Mouse (Mus musculus): ENCODE measurements around the gene Uevld. TPM values are rescaled to one million over a fixed set of nuclear protein-coding genes. Genes with fewer than 3 reads are reported as not detected.

Uevld gene
- polyA plus RNA-seq, 2 experiments = 3.9 to 6.4 TPM

DNA sequence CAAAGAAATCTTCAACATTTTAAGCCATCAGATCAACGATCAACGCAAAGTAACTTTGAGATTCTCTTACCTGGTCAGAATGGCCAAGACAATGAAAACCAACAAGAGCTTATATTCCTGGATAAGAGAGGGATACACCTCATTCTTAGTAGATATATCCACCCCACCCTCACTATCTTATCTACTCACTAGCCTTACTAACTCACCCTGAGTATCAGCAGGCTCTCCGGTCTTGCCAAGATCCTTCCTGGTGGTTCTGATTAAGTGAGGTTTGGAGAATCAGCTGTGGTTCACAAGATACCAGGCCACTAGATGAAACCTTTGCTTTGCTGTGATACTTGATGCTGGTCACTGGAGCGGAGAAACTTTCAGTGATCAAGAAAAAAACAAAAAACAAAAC, 16.3 kb upstream of the Uevld start:
- H3K4me3 ChIP-seq (ENCODE audit: insufficient read depth in 1 of 2, low read depth in 2 of 2, low read length in 2 of 2) = no peak overlapping the region
- WGBS (ENCODE audit: insufficient replicate concordance) = 58% methylated on average over 4 of the region's 4 CpGs
- no peak overlapping the region for H3K27ac ChIP-seq
- H3K9ac ChIP-seq (replicated peaks) = no peak overlapping the region
- no peaks in the 10 kb centered on the region for H3K9me3 ChIP-seq (ENCODE audit: control insufficient read depth, low read length)
- H3K27me3 ChIP-seq (ENCODE audit: control insufficient read depth, insufficient read depth, low read length) = no peaks in the 10 kb centered on the region; the same call in 1 of the 2 replicates
- TF ChIP-seq CTCF (IDR thresholded peaks at IDR 0.05; ENCODE audit: low read depth) (no peak), EP300 (IDR thresholded peaks at IDR 0.05; ENCODE audit: low read depth) (peak; percentile 41)
- no peak for ATAC-seq (ENCODE audit: insufficient read depth)
- H3K4me1 ChIP-seq (replicated peaks; ENCODE audit: control insufficient read depth in 2 of 2, insufficient read depth in 2 of 2, low read length in 1 of 2) = peaks cover 2 to 11% of the 10 kb centered on the region in 2 experiments; a peak in 3 of 4 replicates
- no peak for DNase-seq (ENCODE audit: low read depth in 3 of 3, low spot score in 3 of 3)
- no peak overlapping the region for H3K4me2 ChIP-seq (ENCODE audit: low read depth)
- H3K36me3 ChIP-seq (replicated peaks; ENCODE audit: control insufficient read depth, insufficient read depth, low read depth) = no peaks in the 10 kb centered on the region

GRCm38 (mm10) chr7:46969898-46970297, 11.6 kb upstream of the Uevld start:
- Histone ChIP-seq H3K9ac (replicated peaks) (no peak overlapping the region), H3K4me1 (replicated peaks; ENCODE audit: control insufficient read depth in 2 of 2, insufficient read depth in 2 of 2, low read length in 1 of 2) (peaks cover 2 to 11% of the 10 kb centered on the region in 2 experiments; a peak in 3 of 4 replicates), H3K27me3 (ENCODE audit: control insufficient read depth, insufficient read depth, low read length) (no peaks in the 10 kb centered on the region; the same call in 1 of the 2 replicates), H3K4me3 (ENCODE audit: insufficient read depth in 1 of 2, low read depth in 2 of 2, low read length in 2 of 2) (no peak overlapping the region), H3K27ac (no peak overlapping the region), H3K36me3 (replicated peaks; ENCODE audit: control insufficient read depth, insufficient read depth, low read depth) (no peaks in the 10 kb centered on the region), H3K4me2 (ENCODE audit: low read depth) (no peak overlapping the region), H3K9me3 (ENCODE audit: control insufficient read depth, low read length) (no peaks in the 10 kb centered on the region)
- TF ChIP-seq CTCF (IDR thresholded peaks at IDR 0.05; ENCODE audit: low read depth) (no peak), EP300 (IDR thresholded peaks at IDR 0.05; ENCODE audit: low read depth) (no peak)
- 75% methylated on average over 4 of the region's 4 CpGs for WGBS (ENCODE audit: insufficient replicate concordance)
- DNase-seq (ENCODE audit: low read depth in 3 of 3, low spot score in 3 of 3) (no peak), ATAC-seq (ENCODE audit: insufficient read depth) (no peak)

GRCm38 (mm10) chr7:46964070-46964469, 5.7 kb upstream of the Uevld start:
- Histone ChIP-seq H3K27ac (no peak overlapping the region), H3K36me3 (replicated peaks; ENCODE audit: control insufficient read depth, insufficient read depth, low read depth) (no peaks in the 10 kb centered on the region), H3K4me2 (ENCODE audit: low read depth) (no peak overlapping the region), H3K9me3 (ENCODE audit: control insufficient read depth, low read length) (no peaks in the 10 kb centered on the region), H3K4me1 (replicated peaks; ENCODE audit: control insufficient read depth in 2 of 2, insufficient read depth in 2 of 2, low read length in 1 of 2) (peaks cover 2 to 3% of the 10 kb centered on the region in 2 experiments; a peak in 1 of 4 replicates), H3K4me3 (ENCODE audit: insufficient read depth in 1 of 2, low read depth in 2 of 2, low read length in 2 of 2) (no peak overlapping the region), H3K27me3 (ENCODE audit: control insufficient read depth, insufficient read depth, low read length) (no peaks in the 10 kb centered on the region; the same call in 1 of the 2 replicates), H3K9ac (replicated peaks) (no peak overlapping the region)
- DNase-seq (ENCODE audit: low read depth in 3 of 3, low spot score in 3 of 3) (no peak), ATAC-seq (ENCODE audit: insufficient read depth) (no peak)
- 57% methylated on average over 7 of the region's 7 CpGs for WGBS (ENCODE audit: insufficient replicate concordance)
- no peak for TF ChIP-seq CTCF (IDR thresholded peaks at IDR 0.05; ENCODE audit: low read depth)
- no peak for TF ChIP-seq EP300 (IDR thresholded peaks at IDR 0.05; ENCODE audit: low read depth)

GRCm38 (mm10) chr7:46962806-46963618, 4.7 kb upstream of the Uevld start:
- Histone ChIP-seq H3K9me3 (ENCODE audit: control insufficient read depth, low read length) (no peaks in the 10 kb centered on the region), H3K27ac (no peak overlapping the region), H3K36me3 (replicated peaks; ENCODE audit: control insufficient read depth, insufficient read depth, low read depth) (no peaks in the 10 kb centered on the region), H3K4me3 (ENCODE audit: insufficient read depth in 1 of 2, low read depth in 2 of 2, low read length in 2 of 2) (no peak overlapping the region), H3K4me2 (ENCODE audit: low read depth) (peak overlapping the region; percentile 11; the same call in 1 of the 2 replicates), H3K4me1 (replicated peaks; ENCODE audit: control insufficient read depth in 2 of 2, insufficient read depth in 2 of 2, low read length in 1 of 2) (peaks cover 6% of the 10 kb centered on the region in 2 experiments), H3K9ac (replicated peaks) (no peak overlapping the region), H3K27me3 (ENCODE audit: control insufficient read depth, insufficient read depth, low read length) (no peaks in the 10 kb centered on the region; the same call in 1 of the 2 replicates)
- WGBS (ENCODE audit: insufficient replicate concordance) = under 1% methylated on average over 9 of the region's 9 CpGs
- peak; percentile 52 to 65 (median 58) for DNase-seq (ENCODE audit: low read depth in 3 of 3, low spot score in 3 of 3)
- TF ChIP-seq EP300 (IDR thresholded peaks at IDR 0.05; ENCODE audit: low read depth) (no peak), CTCF (IDR thresholded peaks at IDR 0.05; ENCODE audit: low read depth) (peak; percentile 83)
- ATAC-seq (ENCODE audit: insufficient read depth) = no peak

DNA sequence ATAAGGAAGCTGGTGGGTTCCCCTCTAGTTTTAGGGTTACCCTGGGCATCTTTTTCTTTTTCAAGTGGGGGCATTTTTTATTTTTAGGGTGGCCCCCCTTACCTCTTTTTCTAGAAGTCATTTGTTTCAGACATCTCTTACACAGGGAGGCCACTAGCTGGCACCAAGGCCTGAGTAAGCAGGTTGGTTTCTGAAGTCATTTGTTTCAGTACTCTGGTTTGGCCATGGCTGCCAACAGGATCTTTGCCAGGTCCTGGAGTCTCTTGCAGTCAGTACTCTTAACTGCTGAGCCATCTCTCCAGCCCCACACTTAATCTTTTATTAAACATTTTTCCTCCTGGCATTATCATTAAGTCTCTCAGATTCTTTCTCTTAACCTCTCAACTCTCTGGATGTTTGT, 3.8 kb upstream of the Uevld start:
- Histone ChIP-seq H3K4me3 (ENCODE audit: insufficient read depth in 1 of 2, low read depth in 2 of 2, low read length in 2 of 2) (no peak overlapping the region), H3K4me1 (replicated peaks; ENCODE audit: control insufficient read depth in 2 of 2, insufficient read depth in 2 of 2, low read length in 1 of 2) (peaks cover 11 to 12% of the 10 kb centered on the region in 2 experiments), H3K36me3 (replicated peaks; ENCODE audit: control insufficient read depth, insufficient read depth, low read depth) (no peaks in the 10 kb centered on the region), H3K27ac (no peak overlapping the region), H3K9me3 (ENCODE audit: control insufficient read depth, low read length) (no peaks in the 10 kb centered on the region), H3K27me3 (ENCODE audit: control insufficient read depth, insufficient read depth, low read length) (no peaks in the 10 kb centered on the region; the same call in 1 of the 2 replicates), H3K9ac (replicated peaks) (no peak overlapping the region), H3K4me2 (ENCODE audit: low read depth) (no peak overlapping the region)
- DNase-seq (ENCODE audit: low read depth in 3 of 3, low spot score in 3 of 3) (no peak), ATAC-seq (ENCODE audit: insufficient read depth) (no peak)
- TF ChIP-seq EP300 (IDR thresholded peaks at IDR 0.05; ENCODE audit: low read depth) (no peak), CTCF (IDR thresholded peaks at IDR 0.05; ENCODE audit: low read depth) (no peak)

Data from liver, embryonic 14.5 days (tissue).